Mouse (Mus musculus) bone marrow macrophage, adult 2 months (primary cell): ENCODE data around the gene Car9.

Experiments used
- CTCF ChIP-seq: IDR thresholded peaks from 2 replicates; pipeline ENCODE4 v1.5.1; 2012; ENCODE audit warnings: low read depth, mild to moderate bottlenecking, low read length, moderate library complexity
- POLR2A ChIP-seq: IDR thresholded peaks from 2 replicates; pipeline ENCODE4 v1.6.1; 2012; ENCODE audit warnings: mild to moderate bottlenecking, low read depth, low read length, borderline replicate concordance

DNA sequence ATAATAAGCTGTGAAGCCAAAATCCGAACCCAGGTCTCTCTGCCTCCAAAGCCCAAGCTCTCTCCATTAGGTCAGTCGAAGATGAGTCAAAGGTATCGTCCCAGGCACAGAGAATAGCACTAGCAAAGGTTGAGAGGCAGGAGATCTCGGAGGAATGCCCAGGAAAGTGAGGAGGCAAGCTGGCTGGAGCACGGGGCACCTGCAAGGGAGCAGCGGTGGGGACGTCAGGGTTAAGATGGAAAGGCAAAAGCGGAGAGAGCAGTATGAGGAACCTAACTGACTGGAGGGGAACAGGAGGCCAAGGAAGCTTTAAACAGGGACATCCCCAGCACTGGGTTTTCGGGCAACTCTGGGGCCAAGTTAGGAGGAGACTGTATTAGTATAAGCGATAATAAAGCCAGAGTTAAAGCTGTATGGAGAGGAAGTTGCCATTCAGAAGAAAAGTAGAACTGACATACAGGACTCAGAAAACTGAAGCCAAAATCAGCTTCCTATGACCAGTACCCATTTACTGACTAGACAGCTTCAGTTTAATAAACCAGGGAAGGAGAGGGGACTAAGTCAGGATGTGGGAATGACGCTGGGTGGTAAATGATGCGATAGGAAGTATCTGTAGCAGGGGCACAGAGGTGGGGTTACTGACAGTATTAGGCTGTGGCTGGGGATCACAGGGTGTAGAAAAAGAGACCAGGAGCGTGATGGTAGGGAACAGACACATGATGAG lies 52.9 kb downstream of the Car9 start:
- TF ChIP-seq POLR2A (no peak), CTCF (no peak)
